Mouse (Mus musculus) CH12F3 (cell line): ENCODE measurements around the gene Abce1.

ENCODE experiments used
- in situ Hi-C: fragments of 300-500 bp; cut with MboI; formaldehyde crosslinking; loops from 2 replicates; pipeline ENCODE4 v1.14.3; 2020; ENCODE audit warnings: low sequenced_read_pairs

The Abce1 gene

GRCm38 (mm10) chr8:79641119-79641518 is 70.4 kb downstream of the Abce1 start:
- in situ Hi-C loops = no loop called here

GRCm38 (mm10) chr8:79639586-79640451 is 71.7 kb downstream of the Abce1 start, which contains the start of gene Otud4:
Gene Otud4, plus strand, starts transcription at chr8:79639618.
- in situ Hi-C loops = no loop called here

- in situ Hi-C loops = no loop called here
Measured at GRCm38 (mm10) chr8:79638707-79639549, 72.6 kb downstream of the Abce1 start.

GRCm38 (mm10) chr8:79638001-79638706 is 73.4 kb downstream of the Abce1 start:
- in situ Hi-C loops = no loop called here

- in situ Hi-C loops = no loop called here
Measured at GRCm38 (mm10) chr8:79637237-79637636, 74.3 kb downstream of the Abce1 start.

GRCm38 (mm10) chr8:79636151-79636550 is 75.4 kb downstream of the Abce1 start:
- in situ Hi-C loops = no loop called here

GRCm38 (mm10) chr8:79635491-79635890 is 76.0 kb downstream of the Abce1 start:
- in situ Hi-C loops = no loop called here
